Mouse (Mus musculus): ENCODE data around the gene Ifitm6.
A peak's percentile ranks its signal among the peaks of the same experiment; 100 is the strongest.
"Not testable (repeated sequence)": the region's sequence is repeated elsewhere in the genome, so short reads cannot be mapped to it uniquely, and the experiment has no call there.

Gene Ifitm6

GRCm38 (mm10) chr7:141008938-141009660 lies 8.6 kb downstream of the Ifitm6 start:
- peak; percentile 20 to 51 for DNase-seq (ENCODE audit: low spot score in 2 of 2)

DNA sequence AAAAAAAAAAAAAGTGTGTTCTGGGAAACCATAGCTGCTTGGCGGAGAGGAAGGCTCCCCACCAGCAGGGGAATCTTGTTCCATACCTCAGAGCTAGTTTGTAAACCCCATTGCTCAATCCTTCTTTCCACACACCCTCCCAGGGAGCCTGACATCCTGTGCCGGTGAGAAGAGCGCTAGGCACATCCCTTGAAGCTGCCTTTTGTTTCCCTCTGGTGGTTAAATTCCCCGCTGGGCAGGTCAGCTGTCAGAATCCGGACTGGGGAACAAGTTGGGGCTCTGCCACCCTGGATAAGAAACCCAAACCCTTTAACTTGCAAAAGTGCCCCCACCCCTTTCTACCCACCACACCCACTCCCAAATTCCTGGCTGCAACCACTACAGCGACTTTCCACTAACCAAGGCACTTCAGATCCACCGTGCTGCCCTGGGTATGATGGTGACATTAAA lies 9.4 kb downstream of the Ifitm6 start:
- no peak for DNase-seq (ENCODE audit: low spot score in 2 of 2)

- no peak for DNase-seq (ENCODE audit: low spot score in 2 of 2)
These were observed 10.8 kb downstream of the Ifitm6 start for GRCm38 (mm10) chr7:141006914-141007313.

DNA sequence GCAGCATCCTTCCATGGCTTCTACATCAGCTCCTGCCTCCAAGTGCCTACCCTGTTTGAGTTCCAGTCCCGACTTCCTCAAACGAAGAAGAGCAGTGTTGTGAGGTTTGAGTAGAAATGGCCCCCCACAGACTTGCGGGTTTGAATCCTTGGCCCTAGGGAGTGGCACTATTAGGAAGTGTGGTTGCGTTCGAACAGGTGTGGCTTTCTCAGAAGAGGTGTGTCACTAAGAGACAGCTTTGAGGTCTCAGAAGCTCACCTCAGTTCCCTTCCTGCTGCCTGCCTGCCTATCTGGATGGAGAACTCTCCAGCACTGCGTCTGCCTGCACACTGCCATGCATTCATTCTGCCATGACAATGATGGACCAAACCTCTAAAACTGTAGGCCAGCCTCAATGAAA lies 11.3 kb downstream of the Ifitm6 start:
- no peak for DNase-seq (ENCODE audit: low spot score in 2 of 2)

DNA sequence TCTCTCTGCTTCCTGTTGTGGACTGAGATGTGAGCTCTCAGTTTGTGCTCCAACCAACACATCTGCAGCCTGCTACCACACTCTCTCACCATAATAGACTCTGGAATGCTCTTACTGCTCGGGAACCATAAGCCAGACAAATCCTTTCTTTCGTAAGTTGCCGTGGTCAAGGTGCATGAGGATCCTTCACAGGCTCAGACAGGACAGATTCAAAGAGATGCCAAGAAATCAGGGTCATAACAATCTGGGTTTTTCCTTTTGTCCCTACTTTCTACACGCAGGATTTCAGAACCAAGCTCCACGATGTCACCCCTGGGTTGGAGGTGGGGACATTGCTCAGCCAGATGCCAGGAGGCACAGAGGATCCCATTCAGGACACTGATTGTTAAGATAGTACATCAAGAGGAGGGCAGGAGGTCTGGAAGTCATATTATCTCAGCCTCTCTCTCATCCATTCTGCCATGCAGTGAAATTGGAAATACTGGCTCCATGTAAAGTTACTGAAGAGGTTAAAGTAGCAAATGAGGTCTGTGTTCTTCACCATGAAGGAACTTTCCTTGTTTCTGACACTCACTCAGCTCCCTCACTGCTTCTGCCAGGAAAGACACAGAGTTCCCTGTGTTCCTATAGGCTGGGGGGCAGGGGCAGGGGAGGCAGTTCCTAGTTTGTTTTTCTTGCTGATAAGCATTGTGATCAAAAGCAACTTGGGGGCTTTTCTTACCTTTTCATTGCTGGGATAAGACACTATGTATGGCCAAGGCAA lies 14.3 kb downstream of the Ifitm6 start:
- no peak for DNase-seq (ENCODE audit: low spot score in 2 of 2)

DNA sequence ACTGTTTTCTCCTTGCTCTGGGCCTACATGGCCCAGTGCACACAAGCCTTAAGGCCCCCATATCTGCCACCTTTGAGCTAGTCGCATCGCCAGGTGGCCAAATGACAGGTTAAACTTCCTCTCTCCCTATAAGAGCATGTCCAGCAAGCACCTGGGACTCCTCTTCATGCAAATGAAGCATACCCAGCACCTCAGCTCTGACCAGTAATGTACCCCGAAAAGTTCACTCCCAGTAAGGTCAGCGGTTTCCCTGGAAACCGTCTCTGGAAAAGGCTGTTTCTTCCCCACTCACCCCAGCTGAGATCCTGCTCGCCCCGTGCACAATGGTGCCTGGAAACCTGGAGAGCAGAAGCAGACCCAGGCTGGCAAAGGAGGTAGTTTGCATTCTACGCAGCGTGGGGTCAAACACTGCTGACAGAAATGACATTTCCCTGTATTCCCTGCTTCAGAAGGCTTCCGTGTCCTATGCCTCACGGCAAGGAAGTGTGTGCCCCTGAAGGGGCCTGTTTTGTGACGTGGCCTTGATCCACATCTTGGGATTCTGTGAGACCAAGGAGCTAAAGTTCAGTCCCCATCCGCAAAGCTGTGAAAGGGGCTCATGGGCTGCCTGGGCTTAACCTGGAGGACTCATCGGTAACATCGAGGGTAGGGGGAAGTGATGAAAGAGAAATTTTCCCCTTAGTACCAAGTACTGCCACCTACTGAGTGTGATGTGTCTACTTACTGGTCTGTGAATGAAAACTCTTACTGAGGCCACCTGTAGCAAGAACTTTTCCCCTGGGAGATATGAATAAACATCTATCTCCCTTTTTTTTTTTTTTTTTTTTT lies 16.6 kb downstream of the Ifitm6 start:
- no peak for DNase-seq (ENCODE audit: low spot score in 2 of 2)

DNA sequence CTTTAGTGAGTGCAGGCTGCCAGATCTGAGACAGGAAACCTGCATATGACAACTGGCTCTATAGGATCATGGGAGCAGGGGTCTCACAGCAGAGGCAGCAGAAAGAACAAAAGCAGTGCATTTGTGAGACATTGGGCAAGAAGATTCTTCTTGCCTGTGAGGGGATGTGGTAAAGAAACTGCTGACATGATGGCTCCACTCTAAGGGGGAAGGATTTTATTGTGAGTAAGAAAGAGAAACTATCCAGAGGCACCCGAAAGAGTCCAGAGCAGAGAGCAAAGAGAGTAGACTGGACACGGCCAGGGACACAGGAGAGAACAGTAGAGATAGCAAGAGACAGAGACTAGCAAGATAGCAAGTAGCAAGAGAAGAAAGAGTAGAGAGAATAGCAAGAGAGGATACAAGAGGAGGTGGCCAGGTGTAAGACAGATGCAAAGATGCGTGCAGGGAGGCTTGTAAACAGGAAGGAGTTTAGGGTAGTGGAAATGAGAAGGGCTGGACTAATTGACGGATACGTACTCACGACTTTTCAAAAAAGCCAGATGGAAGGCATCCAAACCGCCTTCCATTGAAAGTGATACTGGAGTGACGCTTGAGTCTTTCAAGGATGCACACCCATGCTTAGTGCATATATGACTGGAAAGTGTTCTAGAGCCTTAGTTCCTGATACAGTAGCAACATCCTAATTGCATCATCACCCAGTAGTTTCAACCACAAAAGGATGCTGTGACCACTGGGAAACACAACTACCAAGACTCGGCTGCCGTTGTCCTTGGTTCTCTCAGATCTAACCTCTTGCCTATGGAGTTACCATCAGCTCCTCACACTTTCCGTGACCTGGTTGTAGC lies 18.6 kb downstream of the Ifitm6 start:
- DNase-seq (ENCODE audit: low spot score in 2 of 2): no peak

GRCm38 (mm10) chr7:140997817-140998216 lies 19.9 kb downstream of the Ifitm6 start:
- DNase-seq (ENCODE audit: low spot score in 2 of 2): no peak

DNA sequence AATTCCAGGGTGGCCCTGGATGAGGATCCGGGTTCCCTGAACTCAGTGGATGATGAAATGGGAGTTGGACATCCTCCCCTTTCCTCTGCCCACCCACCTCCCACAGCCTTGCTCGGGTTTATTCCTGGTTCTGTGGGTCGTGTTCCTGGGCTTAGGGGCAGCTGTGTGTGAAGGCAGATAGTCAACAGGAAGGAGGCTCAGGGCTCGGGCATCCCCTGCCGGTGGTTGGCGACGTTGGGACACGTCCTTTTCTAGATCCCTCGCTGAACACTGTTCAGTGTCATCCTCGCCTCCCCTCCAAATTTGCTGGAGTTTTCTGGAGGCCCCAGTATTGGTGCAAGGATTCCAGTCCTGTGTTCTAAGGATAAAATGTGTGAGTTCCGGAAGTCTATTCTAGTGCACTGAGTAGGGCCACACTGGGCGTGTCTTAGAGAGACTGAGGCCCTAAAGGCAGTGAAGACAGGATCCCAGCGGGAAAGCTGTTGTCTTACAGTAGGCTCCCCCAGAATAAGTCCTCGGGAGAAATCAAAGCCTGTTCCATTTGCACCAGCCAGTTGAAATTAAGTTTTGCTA lies 26.5 kb downstream of the Ifitm6 start:
- DNase-seq (ENCODE audit: low spot score in 2 of 2): no peak

GRCm38 (mm10) chr7:140990622-140991021 lies 27.1 kb downstream of the Ifitm6 start:
- DNase-seq (ENCODE audit: low spot score in 2 of 2): no peak

- no peak for DNase-seq (ENCODE audit: low spot score in 2 of 2)
These were observed 27.5 kb downstream of the Ifitm6 start for GRCm38 (mm10) chr7:140990185-140990584.

DNA sequence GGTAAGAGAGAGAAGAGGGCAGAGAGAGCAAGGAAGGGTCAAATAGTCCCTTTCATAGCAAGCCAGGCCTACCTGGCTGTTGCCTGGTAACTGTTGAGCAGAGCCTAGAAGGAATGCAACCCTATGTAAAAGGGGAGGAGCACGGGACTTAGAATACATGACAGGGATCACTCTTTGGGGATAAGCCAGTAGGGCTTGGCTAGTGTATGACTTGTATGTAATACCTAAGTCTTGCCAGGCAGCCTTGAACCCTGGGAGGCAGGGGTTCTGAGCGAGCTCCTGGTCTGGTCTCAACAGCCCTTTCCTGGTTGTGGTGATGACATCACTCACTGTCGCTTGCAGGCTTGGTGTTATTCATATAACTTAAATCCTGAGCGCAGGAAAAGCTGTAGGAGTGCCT lies 28.7 kb downstream of the Ifitm6 start:
- DNase-seq (ENCODE audit: low spot score in 2 of 2): no peak

DNA sequence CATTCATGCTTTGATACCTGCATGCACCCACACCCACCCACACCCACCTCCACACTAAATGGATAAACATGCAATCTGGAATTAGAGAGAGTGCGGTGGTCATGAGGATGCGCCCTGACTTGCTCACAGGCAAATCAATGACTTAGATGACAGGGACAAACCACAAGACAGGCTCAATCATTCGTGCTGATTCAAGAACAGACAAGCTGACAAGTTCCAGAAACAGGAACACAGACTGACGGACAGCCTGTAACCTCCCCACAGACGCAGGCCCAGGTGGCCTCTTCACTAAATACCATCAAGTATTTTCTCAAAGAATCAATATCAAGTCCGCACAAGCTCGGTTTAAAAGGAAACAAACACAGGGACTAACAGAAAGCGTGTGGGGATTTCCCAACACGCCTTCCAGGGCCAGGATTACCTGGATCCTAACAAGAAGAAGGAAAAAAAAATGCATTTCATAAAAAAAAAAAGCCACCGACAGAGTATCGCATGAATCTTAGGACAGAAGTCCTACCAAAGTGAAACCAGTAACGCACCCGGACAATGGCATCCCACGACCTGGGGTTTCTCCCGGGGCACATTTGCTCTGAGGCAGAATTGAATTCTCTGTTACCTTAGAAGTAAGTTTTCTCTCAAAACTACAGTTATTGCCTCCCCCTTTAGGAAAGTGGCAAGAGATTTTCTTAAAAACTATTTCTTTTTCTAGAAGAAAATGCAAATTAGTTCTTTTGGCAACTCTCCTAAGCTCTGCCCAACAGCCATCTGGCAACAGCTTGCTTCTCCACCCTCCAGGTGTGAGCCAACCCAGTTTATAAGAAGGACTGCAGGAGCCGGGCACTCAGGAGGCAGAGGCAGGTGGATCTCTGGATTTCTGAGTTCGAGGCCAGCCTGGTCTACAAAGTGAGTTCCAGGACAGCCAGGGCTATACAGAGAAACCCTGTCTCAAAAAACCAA lies 30.3 kb downstream of the Ifitm6 start:
- DNase-seq (ENCODE audit: low spot score in 2 of 2): no peak

- DNase-seq (ENCODE audit: low spot score in 2 of 2): no peak
These were observed 34.8 kb downstream of the Ifitm6 start for GRCm38 (mm10) chr7:140982971-140983370.

- DNase-seq (ENCODE audit: low spot score in 2 of 2): no peak
These were observed 36.0 kb downstream of the Ifitm6 start for GRCm38 (mm10) chr7:140981704-140982103.

GRCm38 (mm10) chr7:140976720-140977119 lies 41.0 kb downstream of the Ifitm6 start:
- DNase-seq (ENCODE audit: low spot score in 2 of 2): not testable (repeated sequence)

- no peak for DNase-seq (ENCODE audit: low spot score in 2 of 2)
These were observed 42.3 kb downstream of the Ifitm6 start for GRCm38 (mm10) chr7:140975465-140975864.

DNA sequence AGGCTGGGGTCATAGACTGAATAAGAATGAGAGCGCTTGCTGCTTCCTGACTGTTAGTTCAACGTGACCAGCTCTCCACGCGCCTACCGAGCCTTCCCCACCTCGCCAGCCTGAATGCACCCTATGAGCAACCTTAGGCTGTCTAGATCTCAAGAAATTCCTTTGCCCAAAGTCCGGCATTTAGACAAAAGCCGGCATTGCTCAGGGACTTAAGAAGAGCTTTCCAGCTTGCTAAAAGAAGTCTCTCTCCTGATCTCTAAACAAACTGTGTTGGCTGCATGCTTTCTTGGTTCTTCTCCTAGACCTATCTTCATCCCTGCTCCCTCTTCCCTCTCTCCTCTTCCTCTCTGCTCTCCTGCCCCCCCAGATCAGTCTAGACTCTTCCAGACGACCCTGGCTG lies 42.8 kb downstream of the Ifitm6 start:
- no peak for DNase-seq (ENCODE audit: low spot score in 2 of 2)

- DNase-seq (ENCODE audit: low spot score in 2 of 2): no peak
These were observed 44.1 kb downstream of the Ifitm6 start for GRCm38 (mm10) chr7:140973396-140974165.
